Mouse (Mus musculus) midbrain, embryonic 15.5 days (tissue): ENCODE data around the gene Mpl. TPM values are rescaled to one million over a fixed set of nuclear protein-coding genes. Genes with fewer than 3 reads are reported as not detected.

Experiments
- ATAC-seq: fragments of 200-750 bp; cut with Nextera tagmentation; replicated peaks from 2 replicates; pipeline ENCODE4 v1.8.0; 2017; ENCODE audit warnings: moderate TSS enrichment
- H3K27ac ChIP-seq: fragments of 300-500 bp; sonication (generic); 2 replicates; pipeline ENCODE4 v1.5.1; 2015; ENCODE audit warnings: mild to moderate bottlenecking, inconsistent platforms
- H3K27me3 ChIP-seq: fragments of 300-500 bp; sonication (generic); replicated peaks from 2 replicates; pipeline ENCODE4 v1.6.1; 2015; ENCODE audit warnings: inconsistent platforms
- H3K36me3 ChIP-seq: fragments of 300-500 bp; sonication (generic); replicated peaks from 2 replicates; pipeline ENCODE4 v1.6.1; 2015; ENCODE audit warnings: inconsistent platforms
- H3K4me1 ChIP-seq: fragments of 300-500 bp; sonication (generic); 2 replicates; pipeline ENCODE4 v1.6.1; 2015; ENCODE audit warnings: inconsistent platforms
- H3K4me2 ChIP-seq: fragments of 300-500 bp; sonication (generic); 2 replicates; pipeline ENCODE4 v1.6.1; 2015; ENCODE audit warnings: inconsistent platforms, mild to moderate bottlenecking, moderate library complexity
- H3K4me3 ChIP-seq: fragments of 300-500 bp; sonication (generic); 2 replicates; pipeline ENCODE4 v1.5.1; 2015; ENCODE audit warnings: mild to moderate bottlenecking, inconsistent platforms
- H3K9ac ChIP-seq: fragments of 300-500 bp; sonication (generic); 2 replicates; pipeline ENCODE4 v1.6.1; 2015; ENCODE audit warnings: mild to moderate bottlenecking, inconsistent platforms
- H3K9me3 ChIP-seq: fragments of 300-500 bp; sonication (generic); 2 replicates; pipeline ENCODE4 v1.6.1; 2016; ENCODE audit warnings: inconsistent platforms
- WGBS: fragments of 180-500 bp; shearing (Covaris S2); methylation state at CpG from one replicate; pipeline ENCODE4 v1.1.7; 2015; ENCODE audit warnings: mixed read lengths; 5-methylcytosine and 5-hydroxymethylcytosine counted together
- polyA plus RNA-seq: library from polyadenylated mRNA; unstranded; fragments of >200 nt; fragmentation: Nextera tagmentation; extraction: Ambion mirVana; gene quantifications from 2 replicates; pipeline ENCODE4 v1.2.1, GENCODE M21; 2015

Gene Mpl
- polyA plus RNA-seq, 1 experiment from 2014 or later, result 0.14 TPM

DNA sequence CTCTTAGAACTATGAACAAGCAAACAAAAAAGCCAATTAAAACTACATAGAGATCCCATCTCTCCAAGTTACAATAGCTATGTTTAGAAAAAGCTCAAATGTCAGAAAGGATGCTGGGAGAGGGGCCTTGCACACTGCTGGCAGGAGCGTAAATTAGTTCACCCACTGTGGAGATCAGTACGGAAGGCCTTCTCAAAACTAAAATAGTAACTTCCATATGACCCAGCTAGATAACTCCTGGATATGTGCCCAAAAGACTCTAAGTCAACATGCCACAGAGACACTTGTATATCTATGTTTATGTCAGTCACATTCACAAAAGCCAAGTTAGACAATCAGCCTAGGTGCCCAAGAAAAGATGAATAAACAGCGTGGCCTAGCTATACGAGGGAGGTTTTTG, 62.0 kb downstream of the Mpl start:
- Histone ChIP-seq H3K9ac (no peak overlapping the region), H3K27ac (no peak overlapping the region), H3K4me2 (no peak overlapping the region), H3K4me3 (no peak overlapping the region), H3K27me3 (no peaks in the 10 kb centered on the region), H3K36me3 (peaks cover 66% of the 10 kb centered on the region), H3K9me3 (no peaks in the 10 kb centered on the region), H3K4me1 (no peaks in the 10 kb centered on the region)
- no peak for ATAC-seq
- 92% methylated on average over 4 of the region's 4 CpGs for WGBS

DNA sequence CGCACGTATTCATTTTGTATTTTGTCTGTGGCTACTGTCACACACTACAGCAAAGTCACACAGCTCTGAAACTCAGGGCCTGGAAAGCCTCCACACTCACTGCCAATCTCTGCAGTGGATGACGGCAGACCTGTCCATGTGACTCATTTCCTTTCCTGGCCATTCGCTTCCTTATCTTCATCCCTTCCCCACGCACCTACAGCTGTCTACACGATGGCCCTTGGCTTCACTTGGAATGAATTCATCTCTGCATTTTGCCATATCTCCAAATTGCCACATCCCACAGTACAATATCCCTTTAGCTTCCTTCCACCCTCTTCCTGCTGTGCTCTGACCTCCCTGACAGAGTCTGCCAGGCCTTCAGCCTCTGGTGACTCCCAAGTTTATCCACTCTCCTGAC, 62.8 kb downstream of the Mpl start:
- ATAC-seq, result no peak
- H3K27me3 ChIP-seq, result no peaks in the 10 kb centered on the region
- H3K4me2 ChIP-seq, result no peak overlapping the region
- H3K4me3 ChIP-seq, result no peak overlapping the region
- H3K9ac ChIP-seq, result no peak overlapping the region
- H3K27ac ChIP-seq, result no peak overlapping the region
- no peaks in the 10 kb centered on the region for H3K9me3 ChIP-seq
- no peaks in the 10 kb centered on the region for H3K4me1 ChIP-seq
- H3K36me3 ChIP-seq, result peaks cover 63% of the 10 kb centered on the region
- 91% methylated on average over 6 of the region's 6 CpGs for WGBS

Other genes with a start within 250 kb of the Mpl start
- gene Ptprf, start 166.1 kb downstream of the Mpl start, polyA plus RNA-seq, result 93.9 and 94.2 TPM in 2 replicates
- 11.1 and 11.5 TPM in 2 replicates for gene Szt2, start 48.2 kb downstream of the Mpl start, polyA plus RNA-seq
- 96.5 and 96.7 TPM in 2 replicates for gene Med8, start 48.2 kb downstream of the Mpl start, polyA plus RNA-seq
- gene Elovl1, start 29.4 kb downstream of the Mpl start, polyA plus RNA-seq, result 30.7 and 31.4 TPM in 2 replicates
- 35.5 and 48.3 TPM in 2 replicates for gene Cdc20, start 20.2 kb downstream of the Mpl start, polyA plus RNA-seq
- 16.8 and 17.1 TPM in 2 replicates for gene Tie1, start 32.5 kb upstream of the Mpl start, polyA plus RNA-seq
- 0.18 TPM in 1 of 2 replicates, not detected in the other for gene 2610528J11Rik, start 69.5 kb upstream of the Mpl start, polyA plus RNA-seq
- 0.20 and 0.32 TPM in 2 replicates for gene Tmem125, start 86.5 kb upstream of the Mpl start, polyA plus RNA-seq
- 2.1 and 2.3 TPM in 2 replicates for gene Cfap57, start 163.3 kb upstream of the Mpl start, polyA plus RNA-seq
- 88.3 and 91.6 TPM in 2 replicates for gene Ebna1bp2, start 163.3 kb upstream of the Mpl start, polyA plus RNA-seq
- not detected in 2 replicates for gene Olfr62, start 201.4 kb upstream of the Mpl start, polyA plus RNA-seq
- not detected in 2 replicates for gene Olfr1342, start 235.2 kb upstream of the Mpl start, polyA plus RNA-seq
- gene Olfr1341, start 246.0 kb upstream of the Mpl start, polyA plus RNA-seq, result not detected in 2 replicates